Mouse (Mus musculus) kidney, adult 9 months (tissue): ENCODE measurements around the gene Chrm3.

ENCODE experiments used
- DNase-seq: peaks from one replicate; pipeline ENCODE4 v3.0.0; 2022

Gene Chrm3

DNA sequence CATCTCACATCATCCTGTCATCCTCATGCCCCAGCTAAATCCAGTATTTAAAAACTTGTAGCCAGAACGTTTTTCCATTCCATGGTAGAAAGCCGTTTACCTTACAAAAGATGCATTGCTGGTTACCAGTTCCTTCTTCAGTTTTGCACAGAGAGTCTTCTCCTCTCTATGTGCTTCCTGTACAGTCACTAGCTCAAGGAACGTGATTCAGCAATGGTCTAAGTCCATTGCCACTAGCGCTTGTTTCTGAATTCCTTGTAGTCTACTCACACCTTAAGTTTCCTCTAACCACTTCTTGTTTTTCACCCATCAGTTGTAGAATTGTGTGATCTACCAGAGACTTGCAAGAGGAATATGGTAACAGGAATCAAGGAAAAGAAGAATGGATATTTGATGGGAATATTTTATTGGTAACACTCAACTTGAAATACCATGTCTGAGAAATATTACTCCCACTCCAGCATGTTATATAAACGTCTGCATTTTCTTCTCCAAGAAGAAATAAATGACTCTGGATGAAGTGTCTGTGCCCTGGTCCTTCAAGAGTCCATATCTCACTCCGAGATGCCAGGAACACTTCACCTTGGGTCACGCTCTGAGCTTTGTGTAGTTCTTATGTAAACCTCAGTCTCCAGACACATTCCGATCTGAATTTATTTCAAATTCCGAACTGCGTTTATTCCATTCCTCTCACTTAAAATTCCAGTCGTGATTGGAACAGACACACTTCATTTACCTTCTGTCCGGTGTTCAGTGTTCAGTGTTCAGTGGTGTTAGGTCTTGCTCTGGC lies 293.6 kb downstream of the Chrm3 start:
- no peak for DNase-seq

DNA sequence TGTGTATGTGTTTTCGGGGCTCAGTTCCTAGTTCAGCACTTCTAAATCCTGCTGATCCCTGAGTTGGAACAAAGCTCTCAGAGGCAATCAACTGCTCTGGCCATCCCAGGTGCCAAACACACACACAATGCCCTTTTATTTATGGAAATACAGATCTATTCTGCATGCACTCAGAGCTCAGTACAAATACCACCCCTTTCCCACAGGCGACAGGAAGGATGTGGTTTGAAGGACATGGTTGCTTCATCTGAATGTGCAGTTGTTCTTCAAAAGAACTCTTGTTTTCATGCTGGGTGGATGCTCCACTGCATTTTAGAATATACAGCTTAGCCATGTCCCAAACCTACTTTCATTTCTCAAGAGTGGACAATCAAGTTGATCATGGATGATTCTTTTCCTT lies 294.9 kb downstream of the Chrm3 start:
- peak; percentile 15 for DNase-seq

- DNase-seq, result peak; percentile 36
Observed at GRCm38 (mm10) chr13:10062681-10063080, 298.0 kb downstream of the Chrm3 start.

DNA sequence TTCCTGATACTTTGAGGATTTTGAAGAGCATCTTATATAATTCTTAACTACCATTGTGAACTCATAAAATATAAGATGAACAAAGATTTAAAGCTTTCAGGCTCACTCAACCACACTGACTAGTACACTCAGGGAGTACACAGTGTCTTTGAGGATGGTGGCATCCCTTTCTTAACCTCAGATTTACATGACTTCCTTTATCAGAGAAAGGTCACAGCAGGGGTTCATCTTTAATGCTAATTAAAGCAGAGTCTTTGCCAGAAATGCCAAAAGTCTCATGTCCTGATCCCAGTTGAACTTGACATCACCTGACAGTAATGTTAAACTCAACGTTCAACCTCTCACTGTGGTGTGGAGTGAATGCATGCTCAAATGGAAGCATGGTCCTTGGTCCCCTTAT lies 301.7 kb downstream of the Chrm3 start:
- DNase-seq, result no peak

DNA sequence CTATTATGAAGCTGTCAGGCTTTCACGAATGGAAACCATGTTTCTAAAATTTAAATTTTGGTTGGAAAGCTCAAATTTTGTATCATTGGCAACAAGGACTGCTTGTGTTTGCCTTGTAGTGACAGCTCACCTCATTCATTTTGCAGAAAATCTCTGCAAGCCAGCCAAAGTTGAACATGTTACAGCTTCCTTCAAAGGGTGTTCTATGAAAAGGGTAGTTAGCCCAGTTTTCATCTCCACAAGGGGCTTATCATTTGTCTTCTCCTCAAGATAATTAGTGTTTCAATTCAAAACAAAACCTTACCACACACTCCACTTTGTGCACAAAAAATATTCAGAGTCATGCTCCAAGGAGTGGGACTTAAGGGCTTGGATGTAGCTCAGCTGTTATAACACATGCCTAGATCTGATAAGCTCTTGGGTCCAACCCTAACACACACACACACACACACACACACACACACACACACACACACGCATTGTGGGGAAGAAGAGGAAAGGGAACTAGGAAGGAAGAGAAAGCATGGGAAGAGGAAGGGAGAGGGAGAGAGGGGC lies 302.9 kb downstream of the Chrm3 start:
- no peak for DNase-seq

DNA sequence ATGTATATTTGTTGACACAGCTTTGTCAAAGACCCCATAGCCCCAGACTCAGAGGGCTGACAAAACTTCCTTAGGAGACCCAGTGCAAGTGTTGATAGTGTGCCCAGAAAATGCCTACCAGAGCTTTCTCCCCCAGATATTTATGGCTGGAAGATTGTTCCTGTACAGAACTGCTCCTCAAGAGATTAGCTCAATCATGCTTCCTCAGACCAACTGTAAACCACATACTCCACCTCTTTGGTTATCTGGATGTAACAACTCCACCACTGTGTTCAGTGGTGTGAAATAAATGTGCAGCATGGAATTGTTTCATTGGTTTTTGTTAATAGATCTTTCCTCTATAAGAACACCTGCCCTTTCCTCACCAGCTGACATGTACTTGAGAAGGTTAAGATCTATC lies 306.6 kb downstream of the Chrm3 start:
- no peak for DNase-seq

- DNase-seq, result no peak
Observed at GRCm38 (mm10) chr13:10053301-10053889, 307.3 kb downstream of the Chrm3 start.

DNA sequence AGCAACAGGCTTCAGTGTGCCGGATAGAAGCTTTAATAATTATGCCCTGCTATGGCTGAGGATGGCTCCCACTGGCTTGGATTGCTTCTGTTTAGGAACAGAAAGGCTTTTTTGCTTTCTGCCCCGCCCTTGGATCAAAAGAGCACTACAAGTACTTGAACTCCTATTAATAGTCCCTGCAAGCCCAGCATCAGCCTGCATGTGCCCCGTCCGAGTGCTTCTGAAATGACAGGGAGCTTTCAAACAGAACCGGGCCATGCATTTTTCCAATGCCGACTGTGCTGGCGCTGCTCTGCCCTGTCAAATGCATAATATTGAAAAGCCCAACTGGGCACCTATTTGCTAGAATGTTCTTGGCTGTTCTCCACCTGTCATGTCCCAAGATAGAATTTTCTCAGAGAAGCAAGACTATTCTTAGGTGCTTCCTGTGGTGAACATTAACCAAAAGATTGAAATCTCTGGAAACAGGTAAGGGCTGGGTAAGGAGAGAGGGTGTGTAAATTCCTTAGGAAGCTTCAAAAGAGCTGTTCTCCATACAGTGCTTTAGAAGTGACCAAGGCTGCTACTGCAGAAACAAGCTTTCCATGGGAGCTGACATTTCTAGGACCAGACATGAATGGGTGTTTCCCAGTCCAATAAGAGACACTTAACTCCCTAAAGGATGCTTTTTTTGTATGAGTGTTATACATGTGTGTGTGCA lies 314.8 kb downstream of the Chrm3 start:
- peak; percentile 29 for DNase-seq

- DNase-seq, result peak; percentile 49
Observed at GRCm38 (mm10) chr13:10044084-10044483, 316.6 kb downstream of the Chrm3 start.

GRCm38 (mm10) chr13:10033570-10034399 lies 326.9 kb downstream of the Chrm3 start:
- no peak for DNase-seq

- no peak for DNase-seq
Observed at GRCm38 (mm10) chr13:10031547-10031946, 329.1 kb downstream of the Chrm3 start.

GRCm38 (mm10) chr13:10029944-10030343 lies 330.7 kb downstream of the Chrm3 start:
- DNase-seq, result no peak

DNA sequence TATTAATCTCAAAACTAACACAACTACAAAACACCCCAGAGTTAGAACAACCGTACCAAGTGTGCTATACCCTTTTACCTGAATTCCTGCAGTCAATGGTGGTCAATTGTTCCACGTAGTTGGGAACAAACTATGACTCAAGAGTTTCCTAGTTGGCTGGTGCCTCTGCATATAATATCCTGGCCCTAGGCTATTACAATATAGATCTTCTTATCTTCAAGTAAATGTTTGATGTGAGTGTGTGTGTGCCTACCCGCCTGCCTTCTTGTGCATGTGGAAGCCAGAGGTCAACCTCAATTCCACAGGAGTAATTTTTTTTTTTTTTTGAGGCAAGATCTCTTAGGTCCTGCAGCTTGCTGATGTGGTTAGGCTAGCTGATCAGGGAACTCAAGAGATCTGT lies 335.5 kb downstream of the Chrm3 start:
- no peak for DNase-seq

DNA sequence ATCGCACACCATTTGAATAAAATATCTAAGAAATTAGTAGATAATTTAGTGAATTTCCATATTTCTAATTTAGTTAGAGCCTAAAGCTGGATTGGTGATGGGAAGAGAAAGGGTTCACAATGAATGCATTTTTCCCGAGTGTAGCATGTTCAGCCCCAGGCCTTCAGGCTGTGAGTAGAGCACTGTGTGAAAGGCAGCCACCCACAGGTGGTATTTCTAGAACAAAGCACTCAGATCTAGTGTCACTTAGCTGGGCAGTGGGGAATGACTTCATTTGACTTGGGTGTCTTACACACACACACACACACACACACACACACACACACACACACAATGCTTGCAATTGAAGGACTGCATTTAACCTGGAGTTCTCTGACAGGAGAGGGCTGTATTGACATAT lies 337.5 kb downstream of the Chrm3 start:
- no peak for DNase-seq

- DNase-seq, result no peak
Observed at GRCm38 (mm10) chr13:10019252-10019651, 341.4 kb downstream of the Chrm3 start.

- DNase-seq, result no peak
Observed at GRCm38 (mm10) chr13:10002916-10003315, 357.7 kb downstream of the Chrm3 start.

DNA sequence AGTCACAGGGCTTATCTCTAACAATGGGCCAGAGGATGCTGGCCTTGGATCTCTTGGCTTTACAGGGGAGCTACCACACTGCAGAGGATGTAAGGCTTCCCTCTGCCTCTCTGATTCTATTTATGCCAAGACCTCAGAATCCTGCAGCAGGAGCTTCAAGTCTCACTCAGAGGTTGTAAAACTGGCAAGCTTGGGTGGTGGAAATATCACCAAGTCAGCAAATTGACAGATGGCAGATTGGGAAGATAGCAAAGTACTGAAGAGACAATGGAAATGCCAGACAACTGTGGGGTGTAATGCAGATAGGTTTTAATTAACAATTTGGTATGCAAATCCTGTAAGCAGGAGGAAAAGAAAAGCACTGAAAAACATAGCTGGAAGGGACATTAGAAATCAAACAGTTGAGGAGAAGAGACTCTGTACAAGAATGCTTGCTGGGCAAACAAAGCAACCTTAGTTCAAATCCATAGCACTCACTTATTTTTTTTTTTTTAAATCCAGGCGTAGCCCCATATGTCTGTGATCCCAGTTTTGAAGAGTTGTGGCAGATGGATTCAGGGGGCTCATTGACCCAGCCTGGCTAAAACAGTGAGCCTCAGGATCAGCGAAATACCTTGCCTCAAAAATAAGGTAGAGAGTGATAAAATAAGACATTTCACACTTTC lies 362.9 kb downstream of the Chrm3 start:
- DNase-seq, result no peak

GRCm38 (mm10) chr13:9995852-9996251 lies 364.8 kb downstream of the Chrm3 start:
- DNase-seq, result no peak

- no peak for DNase-seq
Observed at GRCm38 (mm10) chr13:9993571-9993970, 367.1 kb downstream of the Chrm3 start.

GRCm38 (mm10) chr13:9992640-9993039 lies 368.0 kb downstream of the Chrm3 start:
- no peak for DNase-seq

DNA sequence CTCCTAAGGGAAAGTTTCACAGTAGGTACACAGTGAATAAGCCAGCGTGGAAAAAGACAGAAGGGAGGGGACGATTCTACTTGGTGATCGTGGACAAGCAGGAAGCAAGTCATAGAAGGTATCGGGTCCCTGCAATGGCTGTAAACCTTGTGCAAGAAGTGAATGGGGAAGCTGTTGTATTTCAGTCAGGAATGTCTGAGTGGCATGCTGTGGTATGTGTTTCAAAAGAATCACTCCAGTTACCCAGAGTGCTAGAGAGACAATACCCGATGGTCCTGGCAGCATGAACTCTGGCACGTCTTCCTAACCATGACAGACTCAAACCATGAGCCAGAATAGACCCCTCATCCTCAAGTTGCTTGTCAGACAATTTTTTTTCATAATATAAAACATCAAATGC lies 375.0 kb downstream of the Chrm3 start:
- DNase-seq, result no peak

GRCm38 (mm10) chr13:9983293-9983692 lies 377.4 kb downstream of the Chrm3 start:
- DNase-seq, result no peak
